Mouse (Mus musculus) T-helper 2 cell (primary cell): Measurements from ENCODE around the gene Taf8.
"Not testable (repeated sequence)": the region's sequence is repeated elsewhere in the genome, so short reads cannot be mapped to it uniquely, and the experiment has no call there.

Experiments used
- in situ Hi-C: fragments of 300-600 bp; cut with MboI, MseI; formaldehyde crosslinking; loops from one replicate; pipeline ENCODE4 v1.15.1; 2025; ENCODE audit warnings: high pct_unique_total_duplicates

Taf8 gene

GRCm38 (mm10) chr17:47518205-47518604 lies 16.1 kb upstream of the Taf8 start:
- in situ Hi-C loops, result no loop called here

- in situ Hi-C loops, result no loop called here
Measured at GRCm38 (mm10) chr17:47516232-47516631, 14.1 kb upstream of the Taf8 start.

GRCm38 (mm10) chr17:47515180-47515844 lies 13.2 kb upstream of the Taf8 start:
- in situ Hi-C loops, result no loop called here

- in situ Hi-C loops, result loop anchor here (5.0 kb wide), 2 partner anchors 79 to 179 kb away; partner anchors contain the start of genes Gm21981 and Prickle4
Measured at GRCm38 (mm10) chr17:47512956-47513775, 11.1 kb upstream of the Taf8 start.

- in situ Hi-C loops, result loop anchor here (5.0 kb wide), 2 partner anchors 81 to 181 kb away; partner anchors contain the start of genes Gm21981 and Prickle4
Measured at GRCm38 (mm10) chr17:47511111-47512020, 9.3 kb upstream of the Taf8 start.

- in situ Hi-C loops, result no loop called here
Measured at GRCm38 (mm10) chr17:47509031-47509705, 7.1 kb upstream of the Taf8 start.

GRCm38 (mm10) chr17:47508012-47508608 lies 6.0 kb upstream of the Taf8 start:
- in situ Hi-C loops, result no loop called here

- in situ Hi-C loops, result no loop called here
Measured at GRCm38 (mm10) chr17:47507523-47507922, 5.4 kb upstream of the Taf8 start.

- in situ Hi-C loops, result no loop called here
Measured at GRCm38 (mm10) chr17:47506697-47507096, 4.6 kb upstream of the Taf8 start.

GRCm38 (mm10) chr17:47506042-47506441 lies 4.0 kb upstream of the Taf8 start:
- in situ Hi-C loops, result no loop called here

GRCm38 (mm10) chr17:47505566-47505965 lies 3.5 kb upstream of the Taf8 start:
- in situ Hi-C loops, result no loop called here

- in situ Hi-C loops, result no loop called here
Measured at GRCm38 (mm10) chr17:47504941-47505346, 2.9 kb upstream of the Taf8 start, which contains the start of gene Ccnd3. Gene Ccnd3, plus strand, starts transcription at chr17:47505051.

GRCm38 (mm10) chr17:47504228-47504627 lies 2.1 kb upstream of the Taf8 start:
- in situ Hi-C loops, result no loop called here

GRCm38 (mm10) chr17:47503689-47504088 lies 1.6 kb upstream of the Taf8 start:
- in situ Hi-C loops, result no loop called here

GRCm38 (mm10) chr17:47502707-47503045 lies 584 bp upstream of the Taf8 start:
- in situ Hi-C loops, result not testable (repeated sequence)

- in situ Hi-C loops, result no loop called here
Measured at GRCm38 (mm10) chr17:47501531-47501930, 561 bp downstream of the Taf8 start.

- in situ Hi-C loops, result no loop called here
Measured at GRCm38 (mm10) chr17:47494132-47494531, 8.0 kb downstream of the Taf8 start.

- in situ Hi-C loops, result no loop called here
Measured at GRCm38 (mm10) chr17:47493653-47494052, 8.4 kb downstream of the Taf8 start.

GRCm38 (mm10) chr17:47492731-47493130 lies 9.4 kb downstream of the Taf8 start:
- in situ Hi-C loops, result no loop called here

- in situ Hi-C loops, result no loop called here
Measured at GRCm38 (mm10) chr17:47490791-47491190, 11.3 kb downstream of the Taf8 start.

- in situ Hi-C loops, result no loop called here
Measured at GRCm38 (mm10) chr17:47485791-47486190, 16.3 kb downstream of the Taf8 start.
